Mouse (Mus musculus): ENCODE measurements around the gene Gpcpd1. TPM values are rescaled to one million over a fixed set of nuclear protein-coding genes. Genes with fewer than 3 reads are reported as not detected.

The Gpcpd1 gene
- polyA plus RNA-seq, 1 experiment from 2014 or later: 62.3 TPM

DNA sequence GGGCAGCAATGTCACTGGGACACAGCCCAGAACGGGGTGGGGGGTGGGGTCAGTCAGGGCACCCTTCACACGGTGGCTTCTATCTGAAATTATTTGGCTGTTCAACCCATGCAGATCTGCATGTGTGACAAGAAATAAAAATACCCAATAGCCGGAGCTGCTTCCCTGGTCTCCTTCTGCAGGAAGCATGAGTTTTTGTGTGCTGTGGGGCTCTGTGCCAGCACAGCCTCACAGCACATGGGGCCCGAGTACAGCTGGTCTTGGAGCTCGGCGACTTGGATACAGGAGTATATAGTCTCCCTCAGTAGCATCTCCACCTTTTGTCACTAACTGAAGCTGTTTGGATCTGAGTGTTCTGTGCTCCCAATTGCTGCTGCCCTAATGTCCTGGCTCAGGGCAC, 73.2 kb downstream of the Gpcpd1 start:
- ATAC-seq (ENCODE audit: low FRiP score, low read depth): no peak
- no peaks in the 10 kb centered on the region for H3K9me3 ChIP-seq
- 77% methylated on average over 6 of the region's 6 CpGs for WGBS
- H3K27ac ChIP-seq (replicated peaks): no peak overlapping the region
- H3K36me3 ChIP-seq: no peaks in the 10 kb centered on the region
- H3K4me2 ChIP-seq (replicated peaks): no peak overlapping the region
- H3K4me3 ChIP-seq: no peak overlapping the region
- 0 out of 2 replicates have a peak, but pooled peaks cover 3% of the 10 kb centered on the region for H3K4me1 ChIP-seq
- H3K27me3 ChIP-seq: 0 out of 2 replicates have a peak, but pooled peaks cover 6% of the 10 kb centered on the region
- no peak overlapping the region for H3K9ac ChIP-seq (replicated peaks)

DNA sequence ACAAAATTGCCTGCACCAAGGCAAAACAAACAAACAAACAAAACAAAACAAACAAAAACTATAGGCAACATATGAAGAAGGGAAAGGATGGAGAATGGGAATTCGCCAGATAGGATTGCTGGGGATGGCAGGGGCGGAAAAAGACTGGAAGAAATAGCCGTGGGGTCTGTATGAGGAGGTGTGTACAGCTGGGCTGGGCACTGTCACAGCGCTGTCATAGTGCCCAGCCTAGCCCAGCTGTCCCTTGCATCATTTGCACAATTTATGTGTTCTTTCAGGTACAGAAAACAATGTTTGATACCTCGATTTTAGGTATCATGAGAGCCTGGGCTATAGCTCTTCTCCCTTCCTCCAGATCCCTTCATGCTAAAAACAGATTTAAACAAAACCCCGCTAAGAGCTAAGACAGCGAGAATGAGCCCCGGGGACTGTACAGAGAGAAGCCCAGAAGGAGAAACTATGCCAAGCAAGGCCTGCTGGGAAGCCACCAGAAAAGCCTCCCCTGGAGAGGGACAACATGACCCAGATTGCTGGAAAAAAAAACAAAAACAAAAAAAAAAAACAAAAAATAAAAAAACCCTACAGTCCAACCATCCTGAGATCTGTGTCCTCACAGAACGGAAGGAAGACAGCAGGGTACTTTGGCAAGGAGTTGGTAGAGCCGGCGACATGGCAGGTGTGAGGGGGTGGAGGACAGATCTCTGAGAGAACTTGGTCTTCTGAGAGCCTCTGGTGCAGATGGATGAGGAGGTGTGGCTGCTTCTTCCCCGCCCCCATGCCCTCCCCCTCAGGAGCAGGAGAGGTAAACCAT, 74.0 kb downstream of the Gpcpd1 start:
- Histone ChIP-seq H3K9ac (replicated peaks) (no peak overlapping the region), H3K9me3 (no peaks in the 10 kb centered on the region), H3K4me3 (no peak overlapping the region), H3K4me1 (0 out of 2 replicates have a peak, but pooled peaks cover 3% of the 10 kb centered on the region), H3K36me3 (no peaks in the 10 kb centered on the region), H3K27me3 (0 out of 2 replicates have a peak, but pooled peaks cover 6% of the 10 kb centered on the region), H3K4me2 (replicated peaks) (no peak overlapping the region), H3K27ac (replicated peaks) (no peak overlapping the region)
- no peak for ATAC-seq (ENCODE audit: low FRiP score, low read depth)
- 79% methylated on average over 12 of the region's 12 CpGs for WGBS

DNA sequence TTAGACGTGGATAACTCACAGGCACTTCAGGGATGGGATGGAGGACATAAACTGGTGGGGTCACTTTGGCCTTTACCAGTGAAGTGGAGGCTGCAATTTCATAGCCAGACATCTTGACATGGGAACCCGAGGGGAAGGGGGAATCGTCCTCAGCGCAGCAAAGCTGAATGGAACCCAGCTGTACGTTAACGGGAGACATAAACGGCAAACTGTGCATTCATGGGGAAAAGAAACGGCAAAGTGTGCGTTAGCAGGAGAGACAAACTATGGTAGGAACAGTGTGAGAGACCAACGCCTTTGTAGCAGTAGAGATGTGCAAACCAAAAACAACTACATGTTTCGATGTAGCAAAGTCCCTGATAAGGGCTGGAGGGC, 74.6 kb downstream of the Gpcpd1 start:
- H3K4me2 ChIP-seq (replicated peaks): no peak overlapping the region
- WGBS: 81% methylated on average over 11 of the region's 11 CpGs

DNA sequence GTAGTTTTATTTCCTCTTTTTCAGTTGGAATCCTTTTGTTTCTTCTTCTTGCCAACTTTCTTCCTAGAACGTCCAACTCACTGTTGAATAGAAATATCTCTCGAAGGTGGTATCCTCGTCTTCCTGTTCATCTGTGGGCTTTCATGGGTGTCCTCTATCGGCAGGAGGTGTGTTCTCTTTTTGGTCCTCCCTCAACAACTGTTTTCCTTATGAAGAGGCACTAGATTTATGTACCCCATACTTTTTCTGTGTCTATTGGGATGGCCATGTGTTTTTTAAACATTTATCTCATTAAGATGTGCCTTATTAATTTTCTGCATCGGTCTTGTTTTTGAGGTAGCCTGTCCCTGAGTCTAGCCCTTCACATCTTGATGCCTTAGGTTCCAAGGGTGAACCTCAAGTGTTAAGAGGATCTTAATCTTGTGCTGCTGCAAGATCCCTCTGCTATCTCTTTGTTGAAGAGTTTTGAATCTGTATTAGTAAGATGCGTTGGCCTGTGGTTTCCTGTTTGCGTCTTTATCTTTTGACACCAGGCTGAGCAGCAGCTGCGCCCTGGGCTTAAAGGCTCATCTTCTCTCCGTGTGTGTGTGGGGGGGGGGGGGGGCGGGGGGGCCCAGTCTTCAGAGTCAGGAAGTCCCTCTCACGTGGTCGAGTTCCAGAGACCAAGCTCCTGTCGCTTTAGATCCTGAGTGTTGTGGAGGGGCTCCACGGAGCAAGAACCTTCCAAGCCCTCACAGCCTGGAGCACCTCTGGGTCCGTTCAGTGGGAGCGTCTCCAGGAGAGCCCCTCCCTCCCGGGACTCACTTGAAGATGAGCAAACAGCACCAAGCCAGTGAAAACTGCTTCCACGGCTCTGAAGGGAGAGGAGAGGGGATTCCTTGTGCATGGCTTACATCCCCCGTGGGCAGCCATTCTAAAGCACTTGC, 75.2 kb downstream of the Gpcpd1 start:
- WGBS: 44% methylated on average over 19 of the region's 19 CpGs
- Histone ChIP-seq H3K4me1 (no peaks in the 10 kb centered on the region), H3K36me3 (no peaks in the 10 kb centered on the region), H3K27me3 (0 out of 2 replicates have a peak, but pooled peaks cover 6% of the 10 kb centered on the region), H3K9ac (replicated peaks) (no peak overlapping the region), H3K9me3 (no peaks in the 10 kb centered on the region), H3K4me2 (replicated peaks) (no peak overlapping the region), H3K27ac (replicated peaks) (no peak overlapping the region), H3K4me3 (no peak overlapping the region)
- no peak for ATAC-seq (ENCODE audit: low FRiP score, low read depth)

More for the DNA sequence above, 74.6 kb downstream of the Gpcpd1 start:
- no peak overlapping the region for H3K27ac ChIP-seq (replicated peaks)
- no peak overlapping the region for H3K9ac ChIP-seq (replicated peaks)
- no peak overlapping the region for H3K4me3 ChIP-seq
- no peaks in the 10 kb centered on the region for H3K36me3 ChIP-seq
- H3K9me3 ChIP-seq: no peaks in the 10 kb centered on the region
- ATAC-seq (ENCODE audit: low FRiP score, low read depth): no peak
- no peaks in the 10 kb centered on the region for H3K4me1 ChIP-seq
- 0 out of 2 replicates have a peak, but pooled peaks cover 6% of the 10 kb centered on the region for H3K27me3 ChIP-seq

DNA sequence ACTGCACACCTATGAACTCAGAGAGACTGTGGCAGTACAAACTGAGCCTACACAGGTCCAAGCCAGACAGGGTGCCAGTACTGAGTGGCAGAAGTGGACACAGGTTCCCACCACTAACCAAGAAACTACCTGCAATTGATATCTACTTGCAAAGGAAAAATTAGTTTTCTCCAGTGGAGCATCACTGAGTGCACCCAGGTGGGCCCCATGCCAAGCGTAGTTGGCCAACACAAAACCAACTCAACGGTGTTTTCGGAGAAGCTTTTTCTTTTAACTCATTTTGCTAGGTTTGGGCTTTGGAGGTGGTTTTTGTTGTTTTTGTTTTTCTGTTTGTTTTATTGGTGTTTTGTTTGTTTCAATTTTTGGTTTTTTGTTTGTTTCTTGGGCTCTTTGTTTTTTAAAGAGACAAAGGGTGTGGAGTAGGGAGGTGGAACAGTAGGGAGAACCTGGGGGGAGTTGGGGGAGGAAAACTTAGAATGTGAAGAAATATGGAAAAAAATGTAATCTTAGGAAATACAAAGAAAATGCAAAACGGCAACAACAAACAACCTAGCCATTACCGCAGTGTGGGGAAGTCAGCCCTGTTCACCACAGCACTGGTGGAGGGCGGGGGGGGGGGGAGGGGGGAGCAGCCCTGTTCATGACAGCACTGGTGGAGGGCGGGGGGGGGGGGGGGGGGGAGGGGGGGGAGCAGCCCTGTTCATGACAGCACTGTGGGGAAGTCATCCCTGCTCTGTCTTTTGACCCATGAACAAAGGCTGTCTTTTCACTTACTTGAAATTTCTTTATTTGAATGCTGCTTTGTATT, 76.3 kb downstream of the Gpcpd1 start:
- Histone ChIP-seq H3K36me3 (no peaks in the 10 kb centered on the region), H3K9me3 (no peaks in the 10 kb centered on the region), H3K27me3 (0 out of 2 replicates have a peak, but pooled peaks cover 6% of the 10 kb centered on the region), H3K4me3 (no peak overlapping the region), H3K9ac (replicated peaks) (no peak overlapping the region), H3K27ac (replicated peaks) (no peak overlapping the region), H3K4me1 (no peaks in the 10 kb centered on the region), H3K4me2 (replicated peaks) (no peak overlapping the region)
- WGBS: 92% methylated on average over 5 of the region's 7 CpGs
- ATAC-seq (ENCODE audit: low FRiP score, low read depth): no peak

DNA sequence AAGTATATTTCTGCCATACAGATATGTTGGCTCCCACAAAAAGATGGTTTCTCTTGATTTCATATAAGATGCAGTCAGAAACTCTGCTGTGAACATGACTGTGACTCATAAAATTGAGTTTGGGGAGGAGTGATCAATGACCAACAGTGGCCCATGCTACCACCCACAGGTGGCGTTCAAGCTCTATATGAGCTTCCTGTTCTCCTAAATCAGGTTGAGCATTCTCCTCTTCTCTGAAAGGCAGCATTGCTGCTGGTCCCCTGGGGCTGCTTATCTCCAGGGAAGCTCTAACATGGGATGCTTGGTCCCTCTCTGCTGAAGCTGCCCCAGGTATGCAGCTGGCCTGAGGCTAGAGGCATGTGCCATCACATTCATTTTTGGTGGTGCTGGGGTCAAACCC, 77.8 kb downstream of the Gpcpd1 start:
- 0 out of 2 replicates have a peak, but pooled peaks cover 2% of the 10 kb centered on the region for H3K27me3 ChIP-seq
- no peak overlapping the region for H3K9ac ChIP-seq (replicated peaks)
- no peak overlapping the region for H3K27ac ChIP-seq (replicated peaks)
- no peak overlapping the region for H3K4me3 ChIP-seq
- no peak overlapping the region for H3K4me2 ChIP-seq (replicated peaks)
- H3K9me3 ChIP-seq: no peaks in the 10 kb centered on the region
- ATAC-seq (ENCODE audit: low FRiP score, low read depth): no peak
- H3K4me1 ChIP-seq: no peaks in the 10 kb centered on the region
- H3K36me3 ChIP-seq: no peaks in the 10 kb centered on the region
- WGBS: 81% methylated on average over 1 of the region's 1 CpGs

DNA sequence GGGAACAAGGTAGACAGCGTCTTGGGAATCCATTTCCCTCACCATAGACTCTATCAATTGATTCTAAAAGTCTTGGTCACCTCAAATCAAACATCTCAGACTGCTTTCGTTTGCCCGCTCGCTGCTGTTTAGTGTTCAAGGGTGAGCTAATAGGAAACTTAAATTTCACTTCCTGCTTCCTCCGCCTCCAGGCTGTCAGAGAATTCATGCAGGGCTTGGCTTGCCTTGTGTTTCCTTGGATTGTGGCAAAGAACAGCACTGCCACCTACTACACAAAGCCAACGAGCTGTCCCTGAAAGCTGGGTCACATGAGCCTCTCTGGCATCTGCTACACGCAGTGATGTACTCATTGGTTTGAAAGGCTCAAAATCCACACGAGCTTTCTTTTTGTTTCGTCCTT, 78.3 kb downstream of the Gpcpd1 start:
- Histone ChIP-seq H3K4me1 (no peaks in the 10 kb centered on the region), H3K4me3 (no peak overlapping the region), H3K9me3 (no peaks in the 10 kb centered on the region), H3K4me2 (replicated peaks) (no peak overlapping the region), H3K27ac (replicated peaks) (no peak overlapping the region), H3K36me3 (no peaks in the 10 kb centered on the region), H3K9ac (replicated peaks) (no peak overlapping the region), H3K27me3 (no peaks in the 10 kb centered on the region)
- no peak for ATAC-seq (ENCODE audit: low FRiP score, low read depth)
- 84% methylated on average over 9 of the region's 9 CpGs for WGBS

DNA sequence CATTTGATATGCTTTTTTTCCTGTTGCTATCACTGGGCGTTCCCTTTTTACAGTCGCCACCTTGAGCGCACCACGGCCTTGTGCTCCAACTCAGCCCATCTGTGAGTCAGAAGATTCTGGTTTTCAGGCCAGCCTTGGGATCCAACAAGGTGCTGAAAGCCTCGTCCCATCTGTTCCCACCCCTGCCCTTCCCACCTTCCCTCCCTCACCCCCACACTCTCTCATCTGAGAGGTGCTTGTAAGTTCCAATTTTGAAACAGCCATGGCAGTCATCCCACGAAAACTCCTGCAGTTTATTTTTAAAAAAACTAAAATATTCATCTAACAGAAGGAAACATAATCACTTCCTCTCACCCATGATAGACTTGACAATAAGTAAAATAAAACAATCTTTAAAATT, 80.0 kb downstream of the Gpcpd1 start:
- Histone ChIP-seq H3K9me3 (no peaks in the 10 kb centered on the region), H3K36me3 (no peaks in the 10 kb centered on the region), H3K27ac (replicated peaks) (no peak overlapping the region), H3K4me3 (no peak overlapping the region), H3K4me2 (replicated peaks) (no peak overlapping the region), H3K27me3 (no peaks in the 10 kb centered on the region), H3K9ac (replicated peaks) (no peak overlapping the region), H3K4me1 (no peaks in the 10 kb centered on the region)
- no peak for ATAC-seq (ENCODE audit: low FRiP score, low read depth)
- WGBS: 67% methylated on average over 6 of the region's 6 CpGs

DNA sequence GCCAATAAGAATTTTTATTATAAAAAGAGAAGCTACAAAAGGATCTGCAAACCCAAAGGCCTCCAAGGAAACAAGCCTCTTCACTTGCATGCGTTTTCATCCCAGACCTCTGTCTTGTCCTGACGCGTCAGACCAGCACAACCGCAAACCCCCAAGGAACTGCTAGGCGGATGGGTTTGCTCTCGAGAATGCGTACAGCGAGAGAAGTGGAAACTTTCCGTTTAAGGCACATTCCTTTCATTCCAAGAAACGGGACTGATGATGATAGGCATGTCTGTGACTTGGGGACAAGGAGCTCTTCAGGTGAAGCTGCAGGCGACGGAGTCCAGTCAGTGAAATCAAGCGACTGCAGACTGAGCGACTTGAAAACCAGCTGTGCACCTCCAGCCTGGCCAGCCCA, 80.4 kb downstream of the Gpcpd1 start:
- H3K27me3 ChIP-seq: no peaks in the 10 kb centered on the region
- H3K9me3 ChIP-seq: no peaks in the 10 kb centered on the region
- H3K9ac ChIP-seq (replicated peaks): no peak overlapping the region
- no peaks in the 10 kb centered on the region for H3K4me1 ChIP-seq
- no peak overlapping the region for H3K27ac ChIP-seq (replicated peaks)
- H3K4me2 ChIP-seq (replicated peaks): no peak overlapping the region
- H3K4me3 ChIP-seq: no peak overlapping the region
- no peaks in the 10 kb centered on the region for H3K36me3 ChIP-seq
- ATAC-seq (ENCODE audit: low FRiP score, low read depth): no peak
- WGBS: 54% methylated on average over 14 of the region's 14 CpGs

DNA sequence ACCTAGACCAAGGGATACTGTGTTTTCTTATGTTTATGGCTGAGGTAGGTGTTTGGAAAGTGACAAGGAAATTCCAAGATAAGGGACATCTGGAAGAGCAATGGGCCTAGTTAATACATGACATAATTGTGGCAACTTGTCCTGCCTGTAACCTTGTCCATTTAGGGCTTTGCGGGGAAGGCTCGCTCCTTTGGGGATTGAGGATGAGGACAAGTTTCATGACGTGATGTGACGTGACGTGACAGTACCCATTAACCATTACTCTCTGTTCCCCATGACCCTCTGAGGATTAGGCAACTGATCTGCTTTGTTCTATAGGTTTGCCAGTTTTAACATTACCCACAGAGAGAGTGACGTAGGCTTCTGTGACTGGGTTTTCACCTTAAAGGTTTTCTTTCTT, 81.7 kb downstream of the Gpcpd1 start:
- H3K4me3 ChIP-seq: no peak overlapping the region
- H3K9ac ChIP-seq (replicated peaks): no peak overlapping the region
- no peak overlapping the region for H3K27ac ChIP-seq (replicated peaks)
- no peak for ATAC-seq (ENCODE audit: low FRiP score, low read depth)
- 78% methylated on average over 6 of the region's 6 CpGs for WGBS
- H3K4me1 ChIP-seq: no peaks in the 10 kb centered on the region
- H3K27me3 ChIP-seq: no peaks in the 10 kb centered on the region
- H3K4me2 ChIP-seq (replicated peaks): no peak overlapping the region
- H3K36me3 ChIP-seq: no peaks in the 10 kb centered on the region
- no peaks in the 10 kb centered on the region for H3K9me3 ChIP-seq

DNA sequence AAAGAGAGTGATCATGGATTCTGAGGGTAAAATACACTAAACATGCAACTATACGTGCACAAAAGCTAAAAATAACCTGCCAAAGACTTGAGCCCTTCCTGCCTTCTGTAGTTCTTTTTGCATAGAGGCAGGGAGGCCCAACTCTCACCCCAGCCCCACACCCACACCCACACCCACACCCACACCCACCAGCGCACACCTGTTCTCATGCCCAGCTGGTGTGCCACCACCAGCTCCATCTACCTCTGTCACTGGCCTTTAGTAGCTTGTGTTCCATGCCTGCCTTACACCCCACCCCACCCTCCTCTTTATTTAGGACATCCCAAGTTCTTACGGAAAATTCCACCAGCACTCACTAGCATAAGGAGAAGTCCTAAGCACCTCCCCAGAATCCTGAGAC, 89.2 kb downstream of the Gpcpd1 start:
- Histone ChIP-seq H3K4me1 (no peaks in the 10 kb centered on the region), H3K9ac (replicated peaks) (no peak overlapping the region), H3K27ac (replicated peaks) (no peak overlapping the region), H3K9me3 (no peaks in the 10 kb centered on the region), H3K36me3 (no peaks in the 10 kb centered on the region), H3K27me3 (no peaks in the 10 kb centered on the region), H3K4me3 (no peak overlapping the region), H3K4me2 (replicated peaks) (no peak overlapping the region)
- WGBS: 89% methylated on average over 3 of the region's 3 CpGs
- no peak for ATAC-seq (ENCODE audit: low FRiP score, low read depth)

Data from midbrain, embryonic 12.5 days (tissue).